Mouse (Mus musculus) lung, postnatal 36 days (tissue): ENCODE data around the gene Grk1.

Experiments used
- DNase-seq: peaks from one replicate; pipeline ENCODE4 v3.0.0; 2022; ENCODE audit warnings: mixed read lengths

Gene Grk1

DNA sequence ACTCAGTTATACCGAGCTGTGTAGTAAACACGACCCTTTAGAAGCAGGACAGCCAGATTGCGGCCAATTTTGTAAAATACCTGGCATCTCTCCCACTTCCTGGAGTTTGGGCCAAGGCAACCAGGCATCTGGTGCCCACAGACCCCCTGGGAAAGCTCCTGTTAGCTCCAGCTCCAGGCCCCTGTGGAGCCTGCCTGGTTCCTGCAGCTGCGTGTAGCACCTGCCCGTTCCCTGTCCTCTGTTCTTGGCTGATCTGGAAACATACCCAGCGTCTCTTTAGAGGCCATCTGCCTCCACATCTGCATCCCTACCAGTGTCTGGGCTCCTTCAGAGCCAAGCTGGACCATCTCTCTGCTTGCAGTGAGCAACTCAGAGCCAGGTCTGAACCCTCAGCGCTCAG lies 25.5 kb downstream of the Grk1 start:
- DNase-seq: no peak

DNA sequence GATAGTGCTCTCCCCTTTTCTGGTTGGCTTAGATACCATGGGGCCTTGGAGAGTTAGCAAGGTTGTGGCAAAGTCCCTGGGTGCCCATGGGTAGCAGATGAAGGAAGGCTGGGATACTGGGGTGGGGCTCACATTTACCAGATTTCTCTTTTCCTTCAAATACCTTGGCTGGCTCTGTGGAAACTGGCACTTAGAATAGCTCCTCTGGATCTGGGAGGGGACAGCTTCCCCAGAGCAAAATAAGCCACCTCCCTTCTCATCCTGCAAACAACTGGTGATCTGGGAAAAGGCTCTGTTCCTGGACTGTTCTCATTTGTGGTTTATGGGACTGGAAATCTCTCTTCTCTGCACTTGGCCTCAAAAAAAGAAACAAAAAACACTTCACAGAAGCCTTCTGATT lies 26.0 kb downstream of the Grk1 start:
- no peak for DNase-seq

DNA sequence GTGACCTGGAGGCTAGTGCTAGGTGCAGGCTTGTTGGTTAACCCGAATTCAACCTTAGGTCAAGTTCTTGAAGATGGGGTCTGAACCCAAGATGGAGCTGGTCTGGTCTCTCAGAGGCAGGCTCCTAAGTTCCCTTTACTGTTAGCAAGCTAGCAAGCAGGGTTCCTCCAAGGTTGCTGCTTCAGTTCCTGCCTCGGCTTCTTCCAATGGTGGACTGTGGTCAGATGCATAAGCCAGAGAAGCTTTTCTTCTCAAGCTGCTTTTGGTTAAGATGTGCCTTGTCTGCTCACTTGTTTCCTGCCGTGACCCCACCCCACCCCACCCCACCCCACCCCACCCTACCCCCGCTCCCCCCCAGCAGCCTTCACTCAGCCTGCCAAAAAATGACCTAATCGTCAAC lies 28.2 kb downstream of the Grk1 start:
- DNase-seq: no peak

DNA sequence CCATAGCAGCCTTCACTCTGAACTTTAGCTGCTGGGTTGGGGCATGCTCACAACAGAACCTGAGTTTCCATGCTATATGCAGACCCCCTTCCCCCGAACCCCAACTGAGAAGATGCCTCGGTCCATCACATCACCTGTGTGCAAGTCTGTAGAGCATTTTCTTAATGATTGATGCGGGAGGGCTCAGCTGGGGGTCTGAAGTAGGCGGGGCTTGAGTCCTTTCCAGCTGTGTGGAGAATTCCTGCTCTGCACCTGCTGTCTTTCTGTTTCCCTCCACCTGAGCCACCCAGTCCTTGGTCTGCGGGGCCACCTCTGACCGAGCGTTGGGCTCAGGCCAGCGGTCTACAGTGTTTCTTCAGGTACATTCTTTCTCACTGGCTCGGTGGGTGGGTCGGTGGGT lies 30.0 kb downstream of the Grk1 start, which contains the start of gene Tmem255b:
Gene Tmem255b, plus strand, starts transcription at position 301 of the 400 bp plus-strand sequence.
- no peak for DNase-seq

DNA sequence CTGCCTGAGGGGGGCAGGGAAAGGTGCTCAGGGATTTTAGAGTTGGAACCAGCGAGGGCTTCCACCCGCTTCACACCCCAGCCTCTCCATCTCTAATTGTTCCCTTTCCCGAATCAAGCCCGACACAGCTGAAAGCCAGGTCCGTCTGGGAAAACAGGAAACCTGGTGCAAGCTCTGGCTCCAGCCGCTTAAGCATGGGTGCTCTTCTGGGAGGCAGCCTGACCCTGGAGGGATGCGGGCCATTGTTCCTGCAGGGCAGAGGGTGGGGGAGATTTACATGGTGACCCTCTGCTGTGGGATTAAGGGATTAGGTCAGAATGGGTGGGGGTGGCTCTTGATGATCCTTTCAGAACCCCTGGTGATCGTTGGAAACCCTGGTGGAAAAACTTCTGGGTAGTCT lies 31.2 kb downstream of the Grk1 start:
- DNase-seq: no peak

DNA sequence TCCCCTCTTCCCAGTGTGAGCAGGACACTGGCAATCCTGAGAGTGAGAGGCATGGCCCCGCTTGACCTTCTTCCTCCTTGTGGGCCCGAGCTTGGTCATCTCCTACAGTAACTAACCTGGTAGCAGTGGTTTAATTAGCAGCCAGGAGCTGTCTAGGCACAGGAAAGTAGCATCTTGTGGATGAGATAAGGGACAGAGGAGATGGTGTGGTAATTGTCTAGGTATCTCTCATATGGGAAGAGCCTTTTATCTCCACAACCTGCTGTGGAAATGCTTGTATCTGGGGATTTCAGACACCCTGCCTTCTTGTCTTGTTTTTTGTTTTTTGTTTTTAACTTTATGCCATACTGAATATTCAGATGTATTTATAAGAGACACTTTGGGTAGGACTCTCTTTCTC lies 32.6 kb downstream of the Grk1 start:
- DNase-seq: no peak

DNA sequence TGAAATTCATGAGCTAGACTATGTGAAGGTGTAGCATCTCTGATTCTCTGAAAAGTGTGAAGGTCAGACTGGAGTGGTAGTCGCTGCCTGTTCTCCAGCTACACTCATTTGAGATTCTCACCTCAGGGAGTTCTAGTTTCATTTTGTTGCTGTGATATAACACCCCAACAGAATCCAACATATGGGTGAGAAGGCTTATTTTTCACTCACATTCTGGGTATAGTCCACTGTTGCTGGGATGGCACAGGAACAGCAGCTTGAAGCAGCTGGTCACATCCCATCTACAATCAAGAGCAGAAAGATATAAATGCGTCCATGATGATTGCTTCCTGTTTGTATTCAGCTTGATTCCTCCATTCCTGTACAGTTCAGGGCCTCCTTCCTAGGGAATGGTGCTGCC lies 37.3 kb downstream of the Grk1 start:
- DNase-seq: no peak

DNA sequence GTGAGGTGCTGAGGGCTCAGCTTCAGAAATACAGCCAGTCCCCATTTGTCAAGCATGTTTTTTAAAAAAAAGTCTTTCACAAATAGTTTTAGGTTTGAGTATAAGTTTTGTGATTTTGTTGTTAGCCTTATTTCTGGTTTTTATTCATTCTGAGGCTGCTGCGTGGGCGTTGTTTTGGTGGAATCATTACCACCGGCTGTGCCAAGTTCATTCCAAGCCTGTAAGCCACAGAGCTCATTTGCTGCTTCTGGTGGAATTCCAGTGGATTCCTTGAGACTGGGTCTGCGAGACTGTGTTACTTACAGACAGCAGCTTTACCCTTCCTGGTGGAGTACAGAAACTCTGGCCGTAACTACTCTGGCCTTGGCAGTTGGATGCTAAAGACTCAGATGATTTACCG lies 41.6 kb downstream of the Grk1 start:
- no peak for DNase-seq

DNA sequence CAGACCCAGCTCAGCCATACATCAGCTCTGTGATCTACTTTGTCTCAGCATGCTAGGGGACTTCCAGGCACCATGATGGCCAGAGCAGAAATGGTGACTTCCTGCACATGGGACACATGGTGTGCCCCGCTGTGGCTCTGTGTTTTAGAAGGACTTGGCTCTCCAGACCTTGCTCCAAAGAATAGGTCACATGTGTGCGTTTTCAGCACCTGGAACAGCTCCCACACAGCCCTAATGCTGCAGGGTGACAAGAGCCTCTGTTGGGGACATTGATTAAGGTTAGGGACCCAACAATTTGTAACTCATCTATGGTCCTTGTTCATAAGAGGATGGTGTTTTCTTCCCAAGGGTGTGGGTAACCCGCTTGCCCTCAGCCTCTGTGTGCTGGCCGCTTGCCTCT lies 43.3 kb downstream of the Grk1 start:
- no peak for DNase-seq

DNA sequence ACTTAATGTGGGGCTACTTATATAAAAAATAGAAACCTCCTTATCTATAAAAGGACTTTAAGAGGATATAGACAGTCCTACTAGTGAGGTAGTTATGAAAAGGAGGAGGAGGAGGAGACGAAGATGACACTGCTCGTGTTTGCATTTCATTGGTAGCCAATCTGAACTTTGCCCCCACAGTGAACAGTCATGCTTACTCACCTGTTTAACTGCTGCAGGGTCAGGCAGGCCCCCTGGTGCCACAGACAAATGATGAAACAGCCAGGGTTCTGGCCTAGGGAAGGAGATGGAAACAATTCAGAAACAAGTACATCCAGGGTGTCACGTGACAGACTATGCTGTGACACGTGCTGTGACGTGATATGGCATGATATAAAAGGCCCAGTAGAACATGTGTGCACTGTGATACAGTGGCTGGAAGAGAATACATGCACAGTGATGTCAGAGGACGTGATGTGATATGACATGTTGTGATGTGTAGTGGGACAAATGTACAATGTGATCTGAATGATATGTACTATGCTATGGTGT lies 46.9 kb downstream of the Grk1 start:
- no peak for DNase-seq

DNA sequence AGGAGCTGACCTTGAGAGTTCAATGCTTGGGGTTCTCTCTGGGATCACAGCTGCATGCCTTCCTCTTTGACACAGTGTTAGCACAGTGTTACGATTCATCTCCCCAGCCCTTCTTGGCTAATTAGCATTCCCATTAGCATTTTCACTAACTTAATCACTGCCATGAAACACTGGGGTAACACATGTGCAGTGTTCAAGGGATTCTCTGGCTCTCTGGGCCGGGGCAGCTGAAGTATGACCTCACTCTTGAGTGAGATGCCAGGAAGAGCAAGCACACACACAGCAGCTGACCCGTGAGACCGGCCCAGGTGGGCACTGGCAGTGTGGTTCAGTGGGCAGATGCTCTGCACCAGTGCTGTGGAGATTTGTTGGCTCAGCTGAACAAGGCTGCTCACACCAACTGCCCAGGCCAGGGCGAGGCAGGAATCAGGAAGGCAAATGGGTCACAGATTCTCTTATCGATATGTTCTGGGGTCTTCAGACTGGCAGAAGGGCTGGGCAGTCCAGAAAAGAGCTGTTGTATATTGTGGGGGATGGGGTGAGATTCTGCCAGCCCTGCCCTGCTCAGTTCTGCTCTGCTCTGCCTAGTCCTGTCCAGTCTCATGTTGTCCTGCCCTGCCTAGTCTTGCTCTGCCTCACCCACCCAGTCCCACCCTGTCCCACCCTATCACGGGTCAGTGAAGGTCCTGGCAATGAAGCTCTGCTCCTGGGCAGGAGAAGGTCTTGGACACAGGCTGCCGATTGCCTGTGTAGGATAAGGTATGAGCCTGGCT lies 49.6 kb downstream of the Grk1 start:
- no peak for DNase-seq

DNA sequence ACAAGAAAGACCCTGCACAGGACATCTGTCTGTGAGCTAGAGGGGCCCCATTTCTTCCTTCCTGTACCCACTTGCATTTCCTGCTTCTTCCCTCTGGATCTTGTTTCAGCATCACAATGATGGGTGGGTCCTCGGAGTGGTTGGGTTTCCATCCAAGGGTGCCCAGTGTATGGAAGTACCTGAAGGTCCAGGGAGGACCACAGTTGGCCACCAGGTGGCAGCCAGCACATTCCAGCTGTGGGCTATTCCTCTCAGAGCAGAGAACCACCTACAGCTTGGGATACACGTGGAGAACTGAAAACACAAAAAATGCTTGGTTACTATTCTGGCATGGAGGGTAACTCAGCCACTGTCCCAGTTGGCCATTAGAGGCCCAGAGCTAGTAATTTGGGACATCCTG lies 50.4 kb downstream of the Grk1 start:
- peak; percentile 88 for DNase-seq

DNA sequence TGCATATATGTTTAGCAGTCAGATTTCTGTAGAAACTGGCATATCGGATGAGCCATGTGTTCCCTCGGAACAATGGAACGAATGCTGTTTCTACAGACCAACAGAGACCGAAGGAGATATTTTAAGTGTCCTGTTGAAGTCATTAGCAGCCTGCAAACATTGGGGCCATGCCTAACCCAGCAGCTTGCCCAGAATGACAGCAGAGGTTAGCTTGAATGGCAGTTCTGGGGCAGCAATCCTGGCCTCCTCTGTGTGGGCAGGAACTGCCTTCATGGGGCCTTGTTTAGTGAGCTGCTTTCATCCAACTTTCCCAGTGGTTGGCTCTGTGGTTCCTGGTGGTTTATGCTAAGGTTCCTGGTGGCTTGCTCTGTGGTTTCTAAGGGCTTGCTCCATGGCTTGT lies 54.5 kb downstream of the Grk1 start:
- DNase-seq: no peak

DNA sequence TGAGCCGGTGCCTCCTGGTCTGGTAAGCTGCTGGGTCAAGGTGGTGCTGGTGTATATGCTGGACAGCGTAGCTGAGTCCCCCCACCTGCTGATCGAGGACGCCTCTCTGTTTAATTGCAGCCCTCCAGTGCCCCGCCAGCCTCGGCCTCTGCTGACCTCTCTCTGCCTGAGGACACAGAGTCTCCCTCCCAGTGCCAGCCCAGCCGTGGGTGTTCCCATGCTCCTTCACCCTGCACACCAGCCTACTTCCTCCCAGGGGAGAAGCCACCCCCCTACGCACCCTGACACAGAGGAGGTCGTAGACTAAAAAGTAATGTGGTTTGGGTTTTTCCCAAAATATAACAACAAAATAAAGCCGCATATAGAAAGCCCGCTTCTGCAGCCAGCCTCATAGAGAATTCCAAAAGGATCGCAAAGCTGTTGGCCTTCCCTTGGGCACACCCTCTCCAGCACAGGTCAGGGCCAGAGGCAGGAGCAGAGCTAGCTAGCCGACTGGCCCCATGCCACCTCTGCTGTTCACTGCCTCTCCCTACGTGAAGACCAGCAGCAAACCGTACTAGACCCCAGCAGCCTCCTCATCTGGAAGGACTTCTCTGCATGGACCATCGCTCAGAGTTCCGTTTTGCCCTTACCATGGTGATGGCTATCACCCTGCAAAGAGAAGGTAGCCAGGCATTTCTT lies 56.3 kb downstream of the Grk1 start:
- DNase-seq: no peak

DNA sequence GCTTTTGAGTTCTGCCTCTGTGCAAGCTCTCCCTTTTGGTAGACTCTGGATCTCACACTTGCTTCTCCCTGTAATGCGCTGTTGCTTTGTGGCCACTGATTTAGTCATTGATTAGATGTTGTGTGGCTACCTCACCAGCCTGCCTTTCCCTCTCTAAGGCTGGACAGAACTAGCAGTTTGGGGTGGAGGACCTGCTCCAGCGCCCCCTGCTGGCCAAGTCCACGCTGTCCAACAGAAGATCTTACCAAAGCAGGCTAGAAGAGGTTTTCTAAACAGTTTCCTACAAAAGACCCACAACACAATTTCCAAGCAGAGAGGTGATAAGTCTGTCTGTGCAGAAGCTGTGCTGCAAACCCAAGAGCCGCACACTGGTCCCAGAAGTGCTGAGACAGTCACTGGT lies 57.0 kb downstream of the Grk1 start:
- DNase-seq: peak; percentile 85

DNA sequence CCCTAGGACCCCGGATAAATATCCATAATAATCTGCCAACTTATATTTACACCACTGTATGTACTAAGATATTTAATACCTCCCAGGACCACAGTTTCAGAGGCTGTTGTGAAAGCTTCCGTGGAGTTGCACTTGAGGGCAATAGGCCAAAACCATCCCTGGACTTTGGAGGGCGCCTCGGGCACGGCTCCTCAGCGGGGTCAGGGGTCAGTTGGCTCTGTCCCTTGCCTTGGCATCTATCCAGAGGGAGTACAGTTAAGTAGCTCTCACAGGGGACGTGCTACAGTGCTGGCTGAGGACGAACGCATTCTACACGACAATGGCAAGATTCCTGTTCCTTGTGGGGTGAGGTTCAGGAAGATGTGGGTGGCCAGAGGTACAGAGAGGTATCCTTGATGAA lies 57.5 kb downstream of the Grk1 start:
- peak; percentile 89 for DNase-seq

DNA sequence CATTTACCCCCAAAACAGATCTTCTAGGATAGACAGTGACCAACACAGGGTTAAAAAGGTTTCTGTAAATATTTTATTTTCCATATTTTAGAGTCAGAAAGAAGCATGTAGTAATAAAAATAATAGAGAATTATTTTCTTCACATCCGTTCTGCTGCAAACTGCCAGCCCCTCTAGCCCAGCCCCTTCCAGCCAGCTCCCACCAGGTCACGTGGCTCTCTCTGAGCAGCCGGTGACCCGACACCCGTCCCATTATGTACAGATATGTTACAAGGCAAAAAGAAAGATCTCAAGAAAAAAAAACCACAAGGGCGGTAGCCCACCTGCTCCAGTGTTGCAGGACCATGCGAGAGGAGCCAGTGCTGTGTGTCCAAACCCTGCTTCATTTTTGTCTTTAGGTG lies 60.4 kb downstream of the Grk1 start:
- DNase-seq: no peak

DNA sequence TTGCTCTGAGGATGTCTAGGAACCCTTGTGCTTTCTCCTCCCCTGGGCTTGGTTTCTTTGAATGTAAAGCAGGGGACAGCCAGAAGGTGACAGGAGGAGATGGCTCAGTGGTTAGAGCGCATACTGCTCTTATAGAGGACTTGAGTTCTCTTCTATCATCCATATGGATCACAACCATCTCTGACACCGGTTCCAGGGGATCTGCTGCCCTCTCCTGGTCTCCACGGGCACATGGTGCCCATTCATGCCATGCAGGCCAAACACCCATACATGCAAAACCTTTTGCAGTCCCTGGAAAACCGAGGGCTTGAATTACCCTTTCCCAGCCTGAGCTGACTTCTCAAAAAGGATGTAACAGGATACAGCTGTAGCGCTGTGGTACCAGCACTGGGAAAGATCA lies 62.1 kb downstream of the Grk1 start:
- DNase-seq: no peak

DNA sequence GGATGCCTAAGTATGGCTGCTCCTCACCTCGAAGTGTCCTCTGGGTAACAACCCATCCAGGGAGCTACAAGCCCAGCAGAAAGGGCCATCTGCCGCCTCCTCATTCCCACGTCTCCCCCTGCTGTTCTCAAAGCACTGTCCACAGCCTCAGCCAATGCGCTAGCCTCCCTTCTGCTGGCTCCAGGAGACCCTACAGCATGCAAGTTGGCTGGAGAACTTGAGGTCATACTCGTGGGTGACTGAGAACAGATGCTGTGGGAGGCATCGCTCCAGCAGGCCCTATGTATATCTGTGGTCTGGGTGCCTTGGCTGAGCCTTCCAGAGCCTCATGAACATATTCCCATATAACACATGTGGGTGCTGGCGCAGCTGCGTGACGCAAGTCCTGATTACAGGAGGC lies 63.9 kb downstream of the Grk1 start:
- DNase-seq: no peak

DNA sequence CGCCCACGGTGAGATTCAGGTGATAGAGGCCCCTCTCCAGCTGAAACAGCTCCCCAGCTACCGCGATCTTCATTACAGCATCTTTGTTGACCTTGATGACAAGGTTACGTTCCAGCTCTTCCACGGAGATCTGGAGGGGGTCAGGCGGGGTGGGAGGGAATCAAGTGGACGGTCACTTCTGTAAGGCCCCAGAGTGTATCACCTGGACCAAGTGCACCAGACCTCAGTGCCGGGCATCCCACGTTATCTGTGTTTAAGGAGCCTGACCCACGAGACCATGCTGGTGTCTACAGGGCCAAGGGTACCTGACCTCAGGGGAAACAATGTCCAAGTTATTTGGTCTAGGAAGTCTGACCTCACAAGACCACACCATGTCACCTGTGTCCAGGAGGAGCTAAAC lies 66.6 kb downstream of the Grk1 start:
- DNase-seq: no peak
